Mouse (Mus musculus) heart, postnatal 0 days (tissue): Measurements from ENCODE around the gene Ces3b.

Source experiments
- CTCF ChIP-seq: IDR thresholded peaks from 2 replicates; pipeline ENCODE4 v1.5.1; 2016; ENCODE audit warnings: antibody characterized with exemption, control low read depth, low read depth
- EP300 ChIP-seq: IDR thresholded peaks from 2 replicates; pipeline ENCODE4 v1.6.1; 2016; ENCODE audit warnings: antibody characterized with exemption, low read depth

DNA sequence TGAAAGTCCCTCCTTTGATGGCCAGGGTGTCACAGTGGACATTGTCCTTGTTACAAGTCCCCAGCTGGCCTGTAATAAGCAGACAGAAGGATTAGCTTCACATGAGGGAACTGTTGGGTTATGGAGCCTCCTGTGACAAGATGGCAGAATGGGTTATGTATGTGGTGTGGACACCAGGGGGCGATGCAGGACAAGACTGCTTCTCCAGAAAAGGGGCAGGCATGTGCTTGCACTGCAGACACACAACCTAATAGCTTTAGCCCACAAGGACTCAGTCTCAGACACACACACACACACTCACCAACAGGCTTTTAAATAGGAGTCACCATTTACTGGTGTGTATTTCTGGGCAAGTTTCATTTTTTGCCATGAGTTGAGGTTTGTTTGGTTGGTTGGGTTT is 16.8 kb upstream of the Ces3b start:
- TF ChIP-seq CTCF (peak; percentile 72), EP300 (no peak)
